Mouse (Mus musculus): Measurements from ENCODE around the gene Ntrk2. TPM values are rescaled to one million over a fixed set of nuclear protein-coding genes. Genes with fewer than 3 reads are reported as not detected.

Gene Ntrk2
- total RNA-seq, 1 experiment from 2014 or later: not detected

DNA sequence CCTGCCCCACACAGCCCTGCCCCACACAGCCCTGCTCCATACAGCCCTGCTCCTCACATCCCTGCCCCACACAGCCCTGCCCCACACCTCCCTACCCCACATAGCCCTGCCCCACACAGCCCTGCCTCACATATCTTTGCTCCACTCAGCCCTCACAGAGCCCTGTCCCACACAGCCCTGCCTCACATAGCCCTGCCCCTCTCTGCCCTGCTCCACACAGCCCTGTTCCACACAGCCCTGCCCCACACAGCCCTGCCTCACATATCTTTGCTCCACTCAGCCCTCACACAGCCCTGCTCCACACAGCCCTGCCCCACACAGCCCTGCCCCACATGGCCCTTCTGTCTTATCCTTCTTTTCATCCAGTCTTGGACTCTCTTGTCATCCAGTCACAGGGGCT, 106.2 kb downstream of the Ntrk2 start:
- ATAC-seq (replicated peaks in 1 of 2; ENCODE audit: insufficient read depth in 1 of 2, low FRiP score in 2 of 2, low TSS enrichment in 1 of 2, low read depth in 1 of 2, poor library complexity in 2 of 2, severe bottlenecking in 2 of 2): 0 out of 4 replicates have a peak, but pooled peaks of 1 of the 2 experiments have one; percentile 12

GRCm38 (mm10) chr13:58914061-58914814, 107.9 kb downstream of the Ntrk2 start:
- ATAC-seq (replicated peaks in 1 of 2; ENCODE audit: insufficient read depth in 1 of 2, low FRiP score in 2 of 2, low TSS enrichment in 1 of 2, low read depth in 1 of 2, poor library complexity in 2 of 2, severe bottlenecking in 2 of 2): no peak

- ATAC-seq (replicated peaks in 1 of 2; ENCODE audit: insufficient read depth in 1 of 2, low FRiP score in 2 of 2, low TSS enrichment in 1 of 2, low read depth in 1 of 2, poor library complexity in 2 of 2, severe bottlenecking in 2 of 2): no peak
Observed at GRCm38 (mm10) chr13:58916348-58916747, 110.0 kb downstream of the Ntrk2 start.

GRCm38 (mm10) chr13:58920241-58920640, 113.9 kb downstream of the Ntrk2 start:
- ATAC-seq (replicated peaks in 1 of 2; ENCODE audit: insufficient read depth in 1 of 2, low FRiP score in 2 of 2, low TSS enrichment in 1 of 2, low read depth in 1 of 2, poor library complexity in 2 of 2, severe bottlenecking in 2 of 2): no peak

DNA sequence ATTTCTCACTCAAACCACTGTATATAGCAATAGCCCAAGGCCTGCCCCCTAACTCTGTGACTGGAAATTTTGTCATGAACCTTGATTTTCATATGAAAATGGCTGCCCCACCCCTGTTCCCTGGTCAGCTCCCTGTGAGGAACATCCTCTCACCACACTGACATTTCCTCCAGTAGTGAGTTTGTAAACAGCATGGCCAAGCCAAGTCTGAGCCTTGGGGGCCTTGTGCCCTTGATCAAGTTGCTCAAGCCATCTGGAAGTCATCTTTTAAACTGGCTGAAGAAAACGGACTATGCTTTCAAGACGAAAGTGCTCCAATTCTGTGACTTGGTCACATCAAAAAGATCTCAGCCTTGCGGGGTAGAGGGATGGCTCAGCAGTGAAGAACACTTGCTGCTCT, 114.9 kb downstream of the Ntrk2 start:
- no peak for ATAC-seq (replicated peaks in 1 of 2; ENCODE audit: insufficient read depth in 1 of 2, low FRiP score in 2 of 2, low TSS enrichment in 1 of 2, low read depth in 1 of 2, poor library complexity in 2 of 2, severe bottlenecking in 2 of 2)

- ATAC-seq (replicated peaks in 1 of 2; ENCODE audit: insufficient read depth in 1 of 2, low FRiP score in 2 of 2, low TSS enrichment in 1 of 2, low read depth in 1 of 2, poor library complexity in 2 of 2, severe bottlenecking in 2 of 2): 0 out of 4 replicates have a peak, but pooled peaks of 1 of the 2 experiments have one; percentile 2
Observed at GRCm38 (mm10) chr13:58921705-58922104, 115.3 kb downstream of the Ntrk2 start.

DNA sequence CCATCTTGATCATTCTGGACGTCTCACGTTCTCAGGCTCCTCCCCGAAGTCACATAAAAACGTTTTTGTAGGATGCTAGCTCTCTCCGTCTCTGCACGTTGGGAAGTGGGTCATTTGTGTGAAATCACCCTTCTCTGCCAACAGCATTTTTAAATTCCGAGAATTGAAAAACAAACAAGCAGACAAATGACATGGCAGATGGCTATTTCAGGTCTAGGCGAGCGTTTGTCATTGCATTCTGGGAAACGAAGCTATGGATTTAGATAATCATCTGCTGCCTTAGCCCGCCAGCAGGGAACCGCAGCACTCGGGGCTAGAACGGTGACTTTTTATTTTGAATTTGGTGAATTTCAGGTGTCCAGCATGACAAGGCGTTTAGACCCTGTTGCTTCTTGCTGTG, 115.8 kb downstream of the Ntrk2 start:
- ATAC-seq (replicated peaks in 1 of 2; ENCODE audit: insufficient read depth in 1 of 2, low FRiP score in 2 of 2, low TSS enrichment in 1 of 2, low read depth in 1 of 2, poor library complexity in 2 of 2, severe bottlenecking in 2 of 2): no peak

DNA sequence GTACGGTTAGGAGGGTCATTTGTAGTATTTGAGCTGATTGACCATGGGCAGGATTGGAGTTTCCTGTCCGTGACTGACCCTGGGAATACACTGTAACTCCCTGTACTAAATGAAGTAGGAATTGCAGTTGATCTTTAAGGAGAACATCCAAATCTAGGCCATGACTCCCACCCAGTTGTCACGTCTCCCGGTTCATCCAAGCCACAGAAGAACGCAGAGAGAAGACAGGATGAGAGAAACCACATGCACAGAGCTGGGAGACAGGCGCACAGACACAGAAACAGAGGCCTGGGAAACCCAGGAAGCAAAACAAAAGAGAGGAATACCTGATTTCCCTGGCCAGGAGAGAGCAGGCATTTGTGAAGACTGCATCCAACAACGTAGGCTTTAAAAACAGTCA, 117.1 kb downstream of the Ntrk2 start:
- ATAC-seq (replicated peaks in 1 of 2; ENCODE audit: insufficient read depth in 1 of 2, low FRiP score in 2 of 2, low TSS enrichment in 1 of 2, low read depth in 1 of 2, poor library complexity in 2 of 2, severe bottlenecking in 2 of 2): no peak

- no peak for ATAC-seq (replicated peaks in 1 of 2; ENCODE audit: insufficient read depth in 1 of 2, low FRiP score in 2 of 2, low TSS enrichment in 1 of 2, low read depth in 1 of 2, poor library complexity in 2 of 2, severe bottlenecking in 2 of 2)
Observed at GRCm38 (mm10) chr13:58924486-58924885, 118.1 kb downstream of the Ntrk2 start.

DNA sequence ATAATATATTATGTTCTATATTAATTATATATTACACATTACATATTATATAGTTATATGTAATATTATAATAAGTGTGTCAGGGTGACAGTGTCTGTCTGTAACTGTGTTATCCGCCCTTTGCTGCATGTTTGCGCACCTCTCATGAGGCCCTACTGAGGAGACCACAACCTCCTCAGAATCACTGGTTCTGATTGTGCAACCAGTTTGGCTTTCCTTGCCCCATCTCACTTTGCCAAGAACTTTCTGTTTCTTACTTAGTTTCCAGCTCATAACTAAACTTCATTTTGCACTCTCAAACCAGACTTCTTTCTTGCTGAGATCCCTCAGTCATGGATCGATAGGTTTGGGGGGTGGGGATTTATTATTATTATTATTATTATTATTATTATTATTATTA, 120.8 kb downstream of the Ntrk2 start:
- ATAC-seq (replicated peaks in 1 of 2; ENCODE audit: insufficient read depth in 1 of 2, low FRiP score in 2 of 2, low TSS enrichment in 1 of 2, low read depth in 1 of 2, poor library complexity in 2 of 2, severe bottlenecking in 2 of 2): no peak

DNA sequence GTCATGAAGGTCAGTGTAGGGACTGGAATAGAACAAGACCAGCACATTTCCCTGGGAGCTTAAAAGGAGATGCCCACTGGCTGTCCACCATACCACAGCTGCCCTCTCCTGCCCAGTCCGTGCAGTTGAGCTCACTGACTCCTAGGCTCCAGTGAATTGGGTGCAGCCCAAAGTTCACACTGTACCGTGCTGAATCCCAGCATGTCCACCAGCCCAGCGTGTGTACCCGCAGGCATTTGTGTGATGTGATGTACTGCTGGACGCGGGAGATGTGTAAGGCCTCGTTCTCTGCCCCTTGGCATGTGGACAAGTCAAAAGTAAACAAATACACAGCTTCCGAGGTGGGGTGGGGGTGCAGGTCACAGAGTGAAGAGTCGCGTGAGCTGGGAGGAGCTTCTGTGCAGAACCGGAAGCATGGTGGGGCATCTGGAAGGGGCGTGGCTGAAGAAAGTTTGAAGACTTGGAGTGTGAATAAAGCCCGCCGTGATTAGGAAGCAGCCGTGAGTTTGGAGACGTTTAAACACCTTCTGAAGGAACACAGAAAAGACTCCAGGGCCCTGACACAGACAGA, 121.4 kb downstream of the Ntrk2 start:
- no peak for ATAC-seq (replicated peaks in 1 of 2; ENCODE audit: insufficient read depth in 1 of 2, low FRiP score in 2 of 2, low TSS enrichment in 1 of 2, low read depth in 1 of 2, poor library complexity in 2 of 2, severe bottlenecking in 2 of 2)

- ATAC-seq (replicated peaks in 1 of 2; ENCODE audit: insufficient read depth in 1 of 2, low FRiP score in 2 of 2, low TSS enrichment in 1 of 2, low read depth in 1 of 2, poor library complexity in 2 of 2, severe bottlenecking in 2 of 2): no peak
Observed at GRCm38 (mm10) chr13:58928668-58929436, 122.5 kb downstream of the Ntrk2 start.

GRCm38 (mm10) chr13:58930161-58930560, 123.8 kb downstream of the Ntrk2 start:
- ATAC-seq (replicated peaks in 1 of 2; ENCODE audit: insufficient read depth in 1 of 2, low FRiP score in 2 of 2, low TSS enrichment in 1 of 2, low read depth in 1 of 2, poor library complexity in 2 of 2, severe bottlenecking in 2 of 2): no peak

DNA sequence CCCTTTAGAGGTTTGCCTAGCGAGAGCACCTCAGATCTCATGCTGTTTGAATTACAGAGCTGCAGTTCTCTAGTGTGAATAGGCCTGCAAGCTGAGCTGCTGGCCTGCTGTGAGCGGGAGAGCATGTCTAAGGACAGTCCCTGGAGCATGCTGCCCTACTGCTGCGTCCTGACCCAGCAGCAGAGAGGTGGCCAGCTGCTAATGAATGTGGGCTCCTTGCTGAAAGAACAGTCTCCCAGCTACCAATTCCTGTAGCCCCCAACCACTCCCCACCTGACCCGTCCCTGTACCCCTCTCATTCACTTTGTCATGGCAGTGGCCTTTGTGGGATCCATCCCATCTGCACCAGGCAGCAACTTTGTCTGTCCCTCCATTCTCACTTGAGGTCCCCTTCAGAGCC, 126.8 kb downstream of the Ntrk2 start:
- no peak for ATAC-seq (replicated peaks in 1 of 2; ENCODE audit: insufficient read depth in 1 of 2, low FRiP score in 2 of 2, low TSS enrichment in 1 of 2, low read depth in 1 of 2, poor library complexity in 2 of 2, severe bottlenecking in 2 of 2)

DNA sequence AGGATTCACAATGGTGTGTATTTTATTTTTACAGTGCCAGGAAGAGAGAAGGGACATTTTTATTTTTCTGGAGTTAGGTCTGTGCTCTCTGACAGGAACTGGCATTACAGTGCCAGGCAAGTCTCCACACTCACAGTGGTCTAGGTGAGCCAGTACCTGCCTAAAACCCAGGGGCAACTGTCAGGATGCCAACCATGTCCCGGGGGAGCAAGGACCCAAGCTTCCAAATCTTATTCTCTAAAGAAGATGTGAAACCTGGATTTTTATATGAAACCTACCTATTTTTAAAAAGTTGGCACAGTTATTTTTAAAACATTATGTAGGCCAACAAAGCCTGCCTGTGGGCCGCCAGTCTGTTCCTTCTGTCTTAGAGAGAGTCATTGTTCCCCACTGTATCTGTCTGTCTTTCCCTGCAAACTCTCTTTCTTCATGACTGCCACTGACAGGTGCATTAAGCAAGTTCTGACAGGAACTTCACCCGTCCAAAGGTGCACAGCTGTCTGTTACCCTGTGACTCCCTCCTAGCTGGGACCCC, 128.3 kb downstream of the Ntrk2 start:
- no peak for ATAC-seq (replicated peaks in 1 of 2; ENCODE audit: insufficient read depth in 1 of 2, low FRiP score in 2 of 2, low TSS enrichment in 1 of 2, low read depth in 1 of 2, poor library complexity in 2 of 2, severe bottlenecking in 2 of 2)

GRCm38 (mm10) chr13:58935956-58936495, 129.7 kb downstream of the Ntrk2 start:
- no peak for ATAC-seq (replicated peaks in 1 of 2; ENCODE audit: insufficient read depth in 1 of 2, low FRiP score in 2 of 2, low TSS enrichment in 1 of 2, low read depth in 1 of 2, poor library complexity in 2 of 2, severe bottlenecking in 2 of 2)

- ATAC-seq (replicated peaks in 1 of 2; ENCODE audit: insufficient read depth in 1 of 2, low FRiP score in 2 of 2, low TSS enrichment in 1 of 2, low read depth in 1 of 2, poor library complexity in 2 of 2, severe bottlenecking in 2 of 2): no peak
Observed at GRCm38 (mm10) chr13:58937884-58938283, 131.5 kb downstream of the Ntrk2 start.

- ATAC-seq (replicated peaks in 1 of 2; ENCODE audit: insufficient read depth in 1 of 2, low FRiP score in 2 of 2, low TSS enrichment in 1 of 2, low read depth in 1 of 2, poor library complexity in 2 of 2, severe bottlenecking in 2 of 2): no peak
Observed at GRCm38 (mm10) chr13:58938464-58938863, 132.1 kb downstream of the Ntrk2 start.
